Mouse (Mus musculus) fat pad, adult 2 months (tissue): ENCODE results near the gene Arap1.

Experiments used
- DNase-seq: peaks from one replicate; pipeline ENCODE4 v3.0.0-alpha.2; 2011; ENCODE audit warnings: low read depth, low spot score; ENCODE audit errors: extremely low read depth

Arap1 gene

GRCm38 (mm10) chr7:101361021-101361420 is 13.2 kb downstream of the Arap1 start:
- DNase-seq, result no peak

GRCm38 (mm10) chr7:101361767-101362166 is 13.9 kb downstream of the Arap1 start:
- DNase-seq, result no peak

- no peak for DNase-seq
Observed at GRCm38 (mm10) chr7:101362791-101363191, 14.9 kb downstream of the Arap1 start.

GRCm38 (mm10) chr7:101363914-101364313 is 16.0 kb downstream of the Arap1 start:
- DNase-seq, result no peak

- no peak for DNase-seq
Observed at GRCm38 (mm10) chr7:101367901-101368852, 20.3 kb downstream of the Arap1 start.

GRCm38 (mm10) chr7:101369666-101370065 is 21.8 kb downstream of the Arap1 start:
- no peak for DNase-seq

- no peak for DNase-seq
Observed at GRCm38 (mm10) chr7:101373082-101373481, 25.2 kb downstream of the Arap1 start.

GRCm38 (mm10) chr7:101374155-101374554 is 26.3 kb downstream of the Arap1 start:
- no peak for DNase-seq

- DNase-seq, result no peak
Observed at GRCm38 (mm10) chr7:101376701-101377340, 29.0 kb downstream of the Arap1 start.

- no peak for DNase-seq
Observed at GRCm38 (mm10) chr7:101377741-101378262, 29.9 kb downstream of the Arap1 start.

GRCm38 (mm10) chr7:101378285-101378684 is 30.4 kb downstream of the Arap1 start:
- no peak for DNase-seq

GRCm38 (mm10) chr7:101378796-101379465 is 31.1 kb downstream of the Arap1 start:
- DNase-seq, result no peak

GRCm38 (mm10) chr7:101379732-101380131 is 31.9 kb downstream of the Arap1 start:
- DNase-seq, result no peak

GRCm38 (mm10) chr7:101381512-101381911 is 33.6 kb downstream of the Arap1 start:
- no peak for DNase-seq

GRCm38 (mm10) chr7:101382378-101382777 is 34.5 kb downstream of the Arap1 start:
- DNase-seq, result no peak

- DNase-seq, result no peak
Observed at GRCm38 (mm10) chr7:101383756-101384155, 35.9 kb downstream of the Arap1 start.

GRCm38 (mm10) chr7:101384931-101385330 is 37.1 kb downstream of the Arap1 start:
- DNase-seq, result no peak

- no peak for DNase-seq
Observed at GRCm38 (mm10) chr7:101385331-101385733, 37.5 kb downstream of the Arap1 start.

- no peak for DNase-seq
Observed at GRCm38 (mm10) chr7:101385866-101386452, 38.1 kb downstream of the Arap1 start.

GRCm38 (mm10) chr7:101389256-101389655 is 41.4 kb downstream of the Arap1 start:
- DNase-seq, result no peak

GRCm38 (mm10) chr7:101391909-101392479 is 44.1 kb downstream of the Arap1 start:
- no peak for DNase-seq
